Mouse (Mus musculus): ENCODE results near the gene Plod2. TPM values are rescaled to one million over a fixed set of nuclear protein-coding genes. Genes with fewer than 3 reads are reported as not detected.

Plod2 gene
- polyA plus RNA-seq, 1 experiment, result not detected

DNA sequence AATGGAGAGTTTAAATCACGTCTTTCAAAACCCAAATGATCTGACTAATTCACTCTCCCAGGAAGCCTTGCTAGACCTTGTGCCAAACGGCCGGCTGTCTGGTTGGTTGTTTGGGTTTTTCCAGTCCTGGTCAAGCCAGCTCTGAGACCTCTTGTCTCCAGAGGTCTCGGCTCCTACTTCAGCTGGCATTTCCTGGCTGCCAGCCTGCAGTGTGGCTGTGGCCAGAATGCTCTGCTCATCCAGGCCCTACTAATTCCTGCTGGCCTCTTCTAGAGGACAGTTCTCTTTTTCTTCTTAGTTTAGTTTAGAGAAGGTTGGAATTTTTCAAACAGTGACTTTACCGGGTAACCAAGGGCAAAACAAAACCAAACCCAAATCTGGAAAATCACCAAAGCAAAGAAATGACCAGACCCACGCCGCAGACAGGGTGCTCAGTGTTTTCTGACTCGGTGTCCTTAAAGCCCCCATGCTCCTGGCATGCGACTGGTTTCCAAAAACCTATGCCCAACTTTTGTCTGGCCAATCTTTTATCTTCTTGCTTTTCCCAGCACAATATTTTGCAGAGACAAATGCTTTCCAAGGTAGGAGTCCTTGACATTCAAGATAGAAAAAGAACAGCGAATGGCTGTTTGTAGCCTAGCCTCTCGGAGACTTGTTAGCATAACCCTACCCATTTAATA is 7.9 kb downstream of the Plod2 start:
- Histone ChIP-seq H3K9me3 (ENCODE audit: control insufficient read depth, low read length) (no peaks in the 10 kb centered on the region), H3K36me3 (ENCODE audit: control insufficient read depth) (no peaks in the 10 kb centered on the region), H3K4me3 (replicated peaks) (no peak overlapping the region), H3K27me3 (ENCODE audit: control insufficient read depth) (no peaks in the 10 kb centered on the region), H3K4me1 (ENCODE audit: control insufficient read depth) (no peaks in the 10 kb centered on the region)
- TF ChIP-seq TAL1 (IDR thresholded peaks at IDR 0.05; ENCODE audit: low read length) (no peak), GATA1 (IDR thresholded peaks at IDR 0.05; ENCODE audit: low read length) (no peak)

DNA sequence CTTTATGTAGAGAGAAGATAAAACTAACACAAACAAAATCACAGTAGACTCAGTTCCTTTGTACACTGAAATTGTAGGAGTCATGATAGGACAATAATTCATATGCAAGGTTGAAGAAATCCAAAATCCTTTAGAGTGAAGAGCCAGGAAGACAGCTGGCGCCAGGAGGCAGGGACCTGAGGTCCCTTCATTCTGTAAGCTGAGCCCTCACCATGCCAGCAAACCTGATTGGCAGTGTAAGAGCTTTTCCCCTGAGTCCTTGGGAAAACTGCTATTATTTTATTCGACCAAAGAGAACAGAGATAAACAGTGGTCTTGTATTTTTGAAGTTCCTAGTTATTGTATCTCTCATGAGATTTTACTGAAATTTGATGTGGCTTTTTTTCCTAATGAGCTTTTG is 9.0 kb downstream of the Plod2 start:
- H3K9me3 ChIP-seq (ENCODE audit: control insufficient read depth, low read length), result no peaks in the 10 kb centered on the region
- H3K4me1 ChIP-seq (ENCODE audit: control insufficient read depth), result no peaks in the 10 kb centered on the region
- no peaks in the 10 kb centered on the region for H3K27me3 ChIP-seq (ENCODE audit: control insufficient read depth)
- no peak overlapping the region for H3K4me3 ChIP-seq (replicated peaks)
- TF ChIP-seq TAL1 (IDR thresholded peaks at IDR 0.05; ENCODE audit: low read length) (no peak), GATA1 (IDR thresholded peaks at IDR 0.05; ENCODE audit: low read length) (no peak)
- no peaks in the 10 kb centered on the region for H3K36me3 ChIP-seq (ENCODE audit: control insufficient read depth)

DNA sequence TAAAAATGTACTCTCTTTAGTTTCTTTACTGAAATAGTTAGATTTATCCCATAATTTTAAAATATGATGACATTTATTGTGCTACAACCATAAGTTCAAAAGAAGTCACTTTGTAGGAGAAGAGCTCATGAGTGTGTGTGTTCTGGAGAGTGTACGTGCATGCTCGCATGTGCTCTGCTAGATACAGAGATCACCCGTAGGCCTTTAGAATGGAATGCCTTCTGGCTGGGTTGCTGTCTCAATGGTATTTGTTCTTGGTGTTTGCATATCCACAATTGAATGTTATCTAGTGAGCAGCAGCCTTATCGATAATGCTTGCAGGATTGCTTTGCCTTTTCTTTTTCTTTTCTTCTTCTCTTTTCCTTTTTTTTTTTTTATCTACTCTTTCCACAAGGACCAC is 9.6 kb downstream of the Plod2 start:
- no peaks in the 10 kb centered on the region for H3K36me3 ChIP-seq (ENCODE audit: control insufficient read depth)
- no peaks in the 10 kb centered on the region for H3K4me1 ChIP-seq (ENCODE audit: control insufficient read depth)
- H3K27me3 ChIP-seq (ENCODE audit: control insufficient read depth), result no peaks in the 10 kb centered on the region
- H3K4me3 ChIP-seq (replicated peaks), result no peak overlapping the region
- no peak for TF ChIP-seq GATA1 (IDR thresholded peaks at IDR 0.05; ENCODE audit: low read length)
- TF ChIP-seq TAL1 (IDR thresholded peaks at IDR 0.05; ENCODE audit: low read length), result no peak
- H3K9me3 ChIP-seq (ENCODE audit: control insufficient read depth, low read length), result no peaks in the 10 kb centered on the region

DNA sequence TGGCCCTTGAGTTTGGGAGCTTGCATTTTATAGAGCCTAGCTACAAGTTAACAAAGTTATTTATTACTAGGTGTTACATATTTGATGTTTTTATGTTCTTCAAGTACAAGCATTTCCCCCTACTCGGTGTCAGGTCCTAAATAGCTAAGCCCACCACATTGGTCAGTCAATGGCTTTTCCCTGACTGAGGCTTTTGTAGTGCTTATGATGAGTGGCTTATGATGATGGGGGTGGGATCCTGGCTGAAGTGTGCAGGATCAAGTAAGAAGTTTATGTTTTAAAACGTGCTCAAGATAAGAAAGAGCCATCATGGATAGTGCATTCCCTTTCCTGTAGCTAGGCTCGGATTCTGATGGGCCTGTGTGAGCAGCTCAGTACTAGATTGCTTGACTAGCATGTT is 10.7 kb downstream of the Plod2 start:
- Histone ChIP-seq H3K4me1 (ENCODE audit: control insufficient read depth) (no peaks in the 10 kb centered on the region), H3K36me3 (ENCODE audit: control insufficient read depth) (no peaks in the 10 kb centered on the region), H3K27me3 (ENCODE audit: control insufficient read depth) (no peaks in the 10 kb centered on the region), H3K9me3 (ENCODE audit: control insufficient read depth, low read length) (no peaks in the 10 kb centered on the region), H3K4me3 (replicated peaks) (no peak overlapping the region)
- TF ChIP-seq TAL1 (IDR thresholded peaks at IDR 0.05; ENCODE audit: low read length) (no peak), GATA1 (IDR thresholded peaks at IDR 0.05; ENCODE audit: low read length) (no peak)

DNA sequence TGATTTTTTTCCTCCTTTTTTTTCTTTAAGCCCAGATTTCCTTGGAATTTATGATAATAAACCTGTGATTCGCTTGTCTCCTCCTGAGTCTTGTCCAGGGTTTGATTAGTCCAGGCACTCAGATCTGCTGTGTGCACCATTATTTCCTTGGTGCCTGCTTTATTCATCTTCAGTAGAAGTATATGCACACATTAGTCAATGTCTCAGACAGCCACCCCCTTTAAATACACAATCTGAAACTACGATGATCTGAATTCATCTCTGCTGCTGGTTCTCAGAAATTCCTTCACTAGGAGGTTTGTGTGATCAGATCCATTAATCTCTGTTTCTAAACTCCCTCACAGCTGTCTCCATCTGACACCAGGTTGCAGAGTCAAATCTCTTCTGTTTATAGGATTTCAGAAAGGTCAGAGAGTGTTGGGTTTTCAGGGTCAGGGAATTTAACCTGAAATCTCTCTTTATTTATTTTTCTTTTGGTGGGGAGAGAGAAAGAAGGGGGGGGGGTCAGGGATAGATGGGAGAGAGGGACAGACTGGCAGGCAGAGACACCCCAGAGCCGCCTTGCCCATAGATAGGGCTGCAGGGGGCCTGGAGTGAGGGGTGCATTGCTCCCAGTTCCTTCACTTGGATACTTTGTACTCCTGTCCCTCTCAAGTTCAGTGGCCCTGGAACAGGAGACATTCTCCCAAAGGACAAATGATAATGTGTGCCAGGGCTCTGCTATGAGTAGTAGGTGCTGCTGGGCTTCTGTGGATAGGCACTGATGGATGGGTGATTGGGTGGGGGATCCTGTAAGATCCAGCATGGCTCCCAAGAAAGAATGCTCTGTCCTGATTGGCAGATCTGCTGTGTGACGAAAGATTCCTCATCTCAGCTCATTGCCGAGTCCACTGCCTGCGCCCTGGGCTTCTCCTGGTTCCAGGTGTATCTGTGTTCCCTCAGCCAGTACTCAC is 13.3 kb downstream of the Plod2 start:
- no peaks in the 10 kb centered on the region for H3K9me3 ChIP-seq (ENCODE audit: control insufficient read depth, low read length)
- H3K4me1 ChIP-seq (ENCODE audit: control insufficient read depth), result no peaks in the 10 kb centered on the region
- no peaks in the 10 kb centered on the region for H3K36me3 ChIP-seq (ENCODE audit: control insufficient read depth)
- H3K4me3 ChIP-seq (replicated peaks), result no peak overlapping the region
- TF ChIP-seq GATA1 (IDR thresholded peaks at IDR 0.05; ENCODE audit: low read length), result no peak
- TF ChIP-seq TAL1 (IDR thresholded peaks at IDR 0.05; ENCODE audit: low read length), result no peak
- no peaks in the 10 kb centered on the region for H3K27me3 ChIP-seq (ENCODE audit: control insufficient read depth)

DNA sequence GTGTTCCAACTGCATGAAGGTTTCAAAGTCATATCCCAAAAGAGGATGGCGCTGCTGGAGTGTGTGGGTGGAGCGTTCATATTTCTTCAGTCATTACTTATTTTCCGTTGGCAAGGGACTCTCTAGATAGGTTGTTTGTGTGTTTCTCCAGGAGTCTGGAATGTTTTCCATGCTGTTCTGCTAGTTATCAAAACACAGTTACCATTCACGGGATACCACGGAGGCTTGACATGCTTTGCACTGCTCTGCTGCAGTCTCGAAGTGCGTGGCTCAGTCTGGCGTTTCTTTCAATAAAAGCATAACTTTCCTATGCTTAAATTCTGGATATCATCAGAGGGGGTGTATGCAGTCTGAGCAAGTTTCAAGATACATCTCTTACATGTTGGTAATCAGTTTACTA is 17.7 kb downstream of the Plod2 start:
- H3K27me3 ChIP-seq (ENCODE audit: control insufficient read depth), result no peaks in the 10 kb centered on the region
- TF ChIP-seq TAL1 (IDR thresholded peaks at IDR 0.05; ENCODE audit: low read length), result no peak
- TF ChIP-seq GATA1 (IDR thresholded peaks at IDR 0.05; ENCODE audit: low read length), result no peak

DNA sequence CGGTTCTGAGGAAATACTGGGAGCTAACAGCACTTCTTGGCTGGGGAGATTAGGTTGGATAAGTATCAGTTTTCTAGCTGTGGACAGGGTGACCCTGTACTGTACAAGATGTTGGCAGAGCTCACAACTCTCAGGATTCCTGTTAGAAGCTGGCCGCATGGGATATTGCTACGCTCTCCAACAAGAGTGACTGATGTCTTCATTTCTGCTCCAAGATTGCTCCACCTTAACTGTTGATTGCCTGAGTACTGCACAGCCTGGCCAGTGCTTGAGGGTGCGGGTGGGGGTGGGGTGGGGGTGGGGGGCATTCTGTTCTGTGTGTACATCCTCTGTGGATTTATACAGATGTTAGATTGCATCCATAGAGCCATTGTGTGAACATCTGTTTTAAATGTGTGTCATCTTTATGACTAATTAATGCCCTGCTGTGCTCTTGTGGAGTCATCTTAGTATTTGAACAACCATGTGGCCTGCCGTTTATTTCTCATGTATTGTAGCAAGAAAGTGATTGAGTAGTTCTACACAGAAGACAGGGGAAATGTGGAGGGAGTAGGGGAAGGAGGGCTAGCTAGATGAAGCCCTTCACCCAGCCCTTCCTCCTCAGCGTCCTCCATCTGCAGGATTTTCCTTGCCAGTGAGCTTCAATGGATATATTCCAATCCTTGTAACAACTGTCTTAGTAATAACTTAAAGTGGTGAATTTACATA is 19.0 kb downstream of the Plod2 start:
- Histone ChIP-seq H3K4me3 (replicated peaks) (no peak overlapping the region), H3K36me3 (ENCODE audit: control insufficient read depth) (no peaks in the 10 kb centered on the region), H3K27me3 (ENCODE audit: control insufficient read depth) (no peaks in the 10 kb centered on the region), H3K4me1 (ENCODE audit: control insufficient read depth) (no peaks in the 10 kb centered on the region), H3K9me3 (ENCODE audit: control insufficient read depth, low read length) (no peaks in the 10 kb centered on the region)
- TF ChIP-seq TAL1 (IDR thresholded peaks at IDR 0.05; ENCODE audit: low read length), result no peak
- TF ChIP-seq GATA1 (IDR thresholded peaks at IDR 0.05; ENCODE audit: low read length), result no peak

More for the DNA sequence above, 17.7 kb downstream of the Plod2 start:
- Histone ChIP-seq H3K36me3 (ENCODE audit: control insufficient read depth) (no peaks in the 10 kb centered on the region), H3K4me1 (ENCODE audit: control insufficient read depth) (no peaks in the 10 kb centered on the region), H3K9me3 (ENCODE audit: control insufficient read depth, low read length) (no peaks in the 10 kb centered on the region), H3K4me3 (replicated peaks) (no peak overlapping the region)

DNA sequence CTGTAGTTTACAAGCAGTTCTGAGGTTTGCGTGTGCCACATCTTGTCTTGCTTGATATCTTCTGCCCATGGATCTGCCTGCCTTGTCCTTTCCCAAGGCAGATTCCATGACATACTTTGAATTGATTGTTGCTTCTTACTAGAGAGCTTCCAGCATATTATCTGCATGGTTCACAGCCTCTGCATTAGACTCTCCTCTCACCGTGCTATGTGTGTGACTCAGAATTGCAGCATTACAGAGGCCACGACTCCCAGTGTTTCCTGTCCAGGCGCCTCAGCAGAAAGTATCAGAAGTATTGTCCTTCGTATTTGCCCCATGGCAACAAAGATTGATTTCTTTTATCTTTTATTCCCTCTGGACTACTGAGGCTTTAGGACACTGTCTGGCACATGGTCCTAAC is 20.4 kb downstream of the Plod2 start:
- Histone ChIP-seq H3K27me3 (ENCODE audit: control insufficient read depth) (no peaks in the 10 kb centered on the region), H3K4me1 (ENCODE audit: control insufficient read depth) (no peaks in the 10 kb centered on the region), H3K9me3 (ENCODE audit: control insufficient read depth, low read length) (no peaks in the 10 kb centered on the region), H3K36me3 (ENCODE audit: control insufficient read depth) (no peaks in the 10 kb centered on the region), H3K4me3 (replicated peaks) (no peak overlapping the region)
- no peak for TF ChIP-seq GATA1 (IDR thresholded peaks at IDR 0.05; ENCODE audit: low read length)
- TF ChIP-seq TAL1 (IDR thresholded peaks at IDR 0.05; ENCODE audit: low read length), result no peak

DNA sequence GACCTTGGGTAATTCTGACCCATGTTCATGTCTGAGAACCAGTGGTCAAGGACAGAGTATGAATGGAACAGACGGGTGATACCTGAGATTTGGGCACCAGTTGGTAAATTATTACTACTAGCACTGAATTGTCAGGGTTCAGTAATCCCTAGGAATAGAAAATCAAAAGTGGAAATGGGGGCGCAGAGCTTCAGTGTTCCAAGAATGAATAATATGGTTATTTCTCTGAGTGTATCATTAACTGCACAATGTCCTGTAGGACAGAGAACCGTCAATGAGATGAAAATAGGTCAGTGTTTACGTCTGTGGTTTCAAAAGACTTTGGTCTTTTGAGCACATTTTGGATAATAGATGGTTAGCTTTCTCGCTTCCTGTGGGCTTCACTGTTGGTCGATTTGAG is 21.3 kb downstream of the Plod2 start:
- no peaks in the 10 kb centered on the region for H3K27me3 ChIP-seq (ENCODE audit: control insufficient read depth)
- no peaks in the 10 kb centered on the region for H3K4me1 ChIP-seq (ENCODE audit: control insufficient read depth)
- no peak overlapping the region for H3K4me3 ChIP-seq (replicated peaks)
- TF ChIP-seq TAL1 (IDR thresholded peaks at IDR 0.05; ENCODE audit: low read length) (no peak), GATA1 (IDR thresholded peaks at IDR 0.05; ENCODE audit: low read length) (no peak)
- no peaks in the 10 kb centered on the region for H3K9me3 ChIP-seq (ENCODE audit: control insufficient read depth, low read length)
- H3K36me3 ChIP-seq (ENCODE audit: control insufficient read depth), result no peaks in the 10 kb centered on the region

Measured in erythroblast, embryonic 14.5 days (primary cell).